Mouse (Mus musculus): ENCODE data around the gene Rtkn2.

Gene Rtkn2

GRCm38 (mm10) chr10:67979401-67980157 is at the start of gene Rtkn2:
Gene Rtkn2 (plus strand): TSS chr10:67979570.
- peak; percentile 83 to 85 for DNase-seq (ENCODE audit: low spot score in 2 of 2)

GRCm38 (mm10) chr10:67931328-67931727 is 48.0 kb upstream of the Rtkn2 start:
- no peak for DNase-seq (ENCODE audit: low spot score in 2 of 2)

- DNase-seq (ENCODE audit: low spot score in 2 of 2): no peak
Measured at GRCm38 (mm10) chr10:67932780-67933179, 46.6 kb upstream of the Rtkn2 start.

GRCm38 (mm10) chr10:67936944-67937343 is 42.4 kb upstream of the Rtkn2 start:
- DNase-seq (ENCODE audit: low spot score in 2 of 2): no peak

GRCm38 (mm10) chr10:67937775-67938174 is 41.6 kb upstream of the Rtkn2 start:
- DNase-seq (ENCODE audit: low spot score in 2 of 2): no peak

GRCm38 (mm10) chr10:67939546-67939945 is 39.8 kb upstream of the Rtkn2 start:
- peak; percentile 23 to 27 for DNase-seq (ENCODE audit: low spot score in 2 of 2)

GRCm38 (mm10) chr10:67943513-67943912 is 35.9 kb upstream of the Rtkn2 start:
- no peak for DNase-seq (ENCODE audit: low spot score in 2 of 2)

GRCm38 (mm10) chr10:67950059-67950748 is 29.2 kb upstream of the Rtkn2 start:
- DNase-seq (ENCODE audit: low spot score in 2 of 2): no peak

GRCm38 (mm10) chr10:67951690-67952089 is 27.7 kb upstream of the Rtkn2 start:
- no peak for DNase-seq (ENCODE audit: low spot score in 2 of 2)

- no peak for DNase-seq (ENCODE audit: low spot score in 2 of 2)
Measured at GRCm38 (mm10) chr10:67955982-67956381, 23.4 kb upstream of the Rtkn2 start.

- no peak for DNase-seq (ENCODE audit: low spot score in 2 of 2)
Measured at GRCm38 (mm10) chr10:67959982-67960381, 19.4 kb upstream of the Rtkn2 start.

GRCm38 (mm10) chr10:67962496-67962895 is 16.9 kb upstream of the Rtkn2 start:
- DNase-seq (ENCODE audit: low spot score in 2 of 2): peak; percentile 14 to 15

GRCm38 (mm10) chr10:67964060-67964459 is 15.3 kb upstream of the Rtkn2 start:
- DNase-seq (ENCODE audit: low spot score in 2 of 2): no peak

- no peak for DNase-seq (ENCODE audit: low spot score in 2 of 2)
Measured at GRCm38 (mm10) chr10:67965251-67965986, 14.0 kb upstream of the Rtkn2 start.

GRCm38 (mm10) chr10:67966102-67966501 is 13.3 kb upstream of the Rtkn2 start:
- no peak for DNase-seq (ENCODE audit: low spot score in 2 of 2)

GRCm38 (mm10) chr10:67966983-67967382 is 12.4 kb upstream of the Rtkn2 start:
- no peak for DNase-seq (ENCODE audit: low spot score in 2 of 2)

- no peak for DNase-seq (ENCODE audit: low spot score in 2 of 2)
Measured at GRCm38 (mm10) chr10:67971166-67971796, 8.1 kb upstream of the Rtkn2 start.

GRCm38 (mm10) chr10:67977271-67977670 is 2.1 kb upstream of the Rtkn2 start:
- no peak for DNase-seq (ENCODE audit: low spot score in 2 of 2)

- DNase-seq (ENCODE audit: low spot score in 2 of 2): no peak
Measured at GRCm38 (mm10) chr10:67983776-67984175, 4.4 kb downstream of the Rtkn2 start.

- peak; percentile 74 to 78 for DNase-seq (ENCODE audit: low spot score in 2 of 2)
Measured at GRCm38 (mm10) chr10:67984271-67984943, 5.0 kb downstream of the Rtkn2 start.

GRCm38 (mm10) chr10:67985100-67985499 is 5.7 kb downstream of the Rtkn2 start:
- no peak for DNase-seq (ENCODE audit: low spot score in 2 of 2)

All from right cerebral cortex, adult 2 months (tissue).